Mouse (Mus musculus) forebrain, embryonic 15.5 days (tissue): Measurements from ENCODE around the gene Pafah1b2. TPM values are rescaled to one million over a fixed set of nuclear protein-coding genes. Genes with fewer than 3 reads are reported as not detected.
A peak's percentile ranks its signal among the peaks of the same experiment; 100 is the strongest.

Experiments
- ATAC-seq: fragments of 200-750 bp; cut with Nextera tagmentation; replicated peaks from 2 replicates; pipeline ENCODE4 v1.8.0; 2017; ENCODE audit warnings: mild to moderate bottlenecking, moderate TSS enrichment, moderate library complexity
- H3K27ac ChIP-seq: fragments of 300-500 bp; sonication (generic); replicated peaks from 2 replicates; pipeline ENCODE4 v1.5.1; 2015; ENCODE audit warnings: mild to moderate bottlenecking, inconsistent platforms
- H3K27me3 ChIP-seq: fragments of 300-500 bp; sonication (generic); 2 replicates; pipeline ENCODE4 v1.6.1; 2015; ENCODE audit warnings: inconsistent platforms
- H3K36me3 ChIP-seq: fragments of 300-500 bp; sonication (generic); 2 replicates; pipeline ENCODE4 v1.6.1; 2015; ENCODE audit warnings: mild to moderate bottlenecking, inconsistent platforms
- H3K4me1 ChIP-seq: fragments of 300-500 bp; sonication (generic); 2 replicates; pipeline ENCODE4 v1.6.1; 2015; ENCODE audit warnings: inconsistent platforms
- H3K4me2 ChIP-seq: fragments of 300-500 bp; sonication (generic); replicated peaks from 2 replicates; pipeline ENCODE4 v1.6.1; 2015; ENCODE audit warnings: mild to moderate bottlenecking, inconsistent platforms
- H3K4me3 ChIP-seq: fragments of 300-500 bp; sonication (generic); 2 replicates; pipeline ENCODE4 v1.5.1; 2015; ENCODE audit warnings: mild to moderate bottlenecking, inconsistent platforms
- H3K9ac ChIP-seq: fragments of 300-500 bp; sonication (generic); replicated peaks from 2 replicates; pipeline ENCODE4 v1.6.1; 2015; ENCODE audit warnings: mild to moderate bottlenecking, inconsistent platforms
- H3K9me3 ChIP-seq: fragments of 300-500 bp; sonication (generic); 2 replicates; pipeline ENCODE4 v1.6.1; 2016; ENCODE audit warnings: inconsistent platforms
- WGBS: fragments of 180-500 bp; shearing (Covaris S2); methylation state at CpG from one replicate; pipeline ENCODE4 v1.1.7; 2015; ENCODE audit warnings: mixed read lengths; 5-methylcytosine and 5-hydroxymethylcytosine counted together
- polyA plus RNA-seq: library from polyadenylated mRNA; unstranded; fragments of >200 nt; fragmentation: Nextera tagmentation; extraction: Ambion mirVana; gene quantifications from 2 replicates; pipeline ENCODE4 v1.2.1, GENCODE M21; 2015

Gene Pafah1b2
- 284 and 289 TPM in 2 replicates for polyA plus RNA-seq

- peaks cover 44% of the 10 kb centered on the region for H3K4me1 ChIP-seq
- no peaks in the 10 kb centered on the region for H3K27me3 ChIP-seq
- peak within 1 kb of the TSS; percentile 76 for H3K4me3 ChIP-seq
- peak; percentile 84 for ATAC-seq
- H3K9me3 ChIP-seq = no peaks in the 10 kb centered on the region
- peak within 1 kb of the TSS; percentile 80 for H3K27ac ChIP-seq
- H3K36me3 ChIP-seq = no peaks in the 10 kb centered on the region
- WGBS = 4% methylated on average over 41 of the region's 78 CpGs
- peak within 1 kb of the TSS; percentile 73 for H3K4me2 ChIP-seq
- peak within 1 kb of the TSS; percentile 82 for H3K9ac ChIP-seq
These were observed at the start of gene Pafah1b2, which contains the start of gene Sik3 for GRCm38 (mm10) chr9:46012091-46013008. TSS of gene Pafah1b2 (minus strand) at chr9:46012690. TSS of gene Sik3 (plus strand) at chr9:46012820.

GRCm38 (mm10) chr9:46061696-46062425 lies 49.4 kb upstream of the Pafah1b2 start:
- Histone ChIP-seq H3K4me1 (no peaks in the 10 kb centered on the region), H3K4me2 (no peak overlapping the region), H3K4me3 (no peak overlapping the region), H3K36me3 (no peaks in the 10 kb centered on the region), H3K27ac (no peak overlapping the region), H3K9ac (no peak overlapping the region), H3K9me3 (no peaks in the 10 kb centered on the region), H3K27me3 (no peaks in the 10 kb centered on the region)
- WGBS = 77% methylated on average over 9 of the region's 9 CpGs
- no peak for ATAC-seq

- Histone ChIP-seq H3K36me3 (no peaks in the 10 kb centered on the region), H3K27ac (no peak overlapping the region), H3K4me1 (no peaks in the 10 kb centered on the region), H3K4me2 (no peak overlapping the region), H3K9me3 (no peaks in the 10 kb centered on the region), H3K27me3 (no peaks in the 10 kb centered on the region), H3K4me3 (no peak overlapping the region), H3K9ac (no peak overlapping the region)
- WGBS = 90% methylated on average over 2 of the region's 2 CpGs
- no peak for ATAC-seq
These were observed 47.8 kb upstream of the Pafah1b2 start for GRCm38 (mm10) chr9:46060249-46060648.

- Histone ChIP-seq H3K27me3 (no peaks in the 10 kb centered on the region), H3K9ac (no peak overlapping the region), H3K4me2 (no peak overlapping the region), H3K9me3 (no peaks in the 10 kb centered on the region), H3K4me1 (no peaks in the 10 kb centered on the region), H3K4me3 (no peak overlapping the region), H3K27ac (no peak overlapping the region), H3K36me3 (no peaks in the 10 kb centered on the region)
- WGBS = 82% methylated on average over 3 of the region's 3 CpGs
- ATAC-seq = no peak
These were observed 45.6 kb upstream of the Pafah1b2 start for GRCm38 (mm10) chr9:46058065-46058464.

- ATAC-seq = no peak
- no peak overlapping the region for H3K27ac ChIP-seq
- no peaks in the 10 kb centered on the region for H3K9me3 ChIP-seq
- 69% methylated on average over 9 of the region's 9 CpGs for WGBS
- no peaks in the 10 kb centered on the region for H3K4me1 ChIP-seq
- no peak overlapping the region for H3K4me3 ChIP-seq
- no peak overlapping the region for H3K4me2 ChIP-seq
- H3K36me3 ChIP-seq = no peaks in the 10 kb centered on the region
- no peak overlapping the region for H3K9ac ChIP-seq
- no peaks in the 10 kb centered on the region for H3K27me3 ChIP-seq
These were observed 40.6 kb upstream of the Pafah1b2 start for GRCm38 (mm10) chr9:46053014-46053666.

GRCm38 (mm10) chr9:46050203-46050602 lies 37.7 kb upstream of the Pafah1b2 start:
- no peak overlapping the region for H3K4me2 ChIP-seq
- no peak for ATAC-seq
- no peaks in the 10 kb centered on the region for H3K4me1 ChIP-seq
- H3K27ac ChIP-seq = no peak overlapping the region
- no peak overlapping the region for H3K9ac ChIP-seq
- no peak overlapping the region for H3K4me3 ChIP-seq
- no peaks in the 10 kb centered on the region for H3K27me3 ChIP-seq
- no peaks in the 10 kb centered on the region for H3K9me3 ChIP-seq
- no peaks in the 10 kb centered on the region for H3K36me3 ChIP-seq
- 71% methylated on average over 8 of the region's 8 CpGs for WGBS

- WGBS = 83% methylated on average over 7 of the region's 7 CpGs
These were observed 37.0 kb upstream of the Pafah1b2 start for GRCm38 (mm10) chr9:46049525-46049924.

GRCm38 (mm10) chr9:46046724-46047517 lies 34.4 kb upstream of the Pafah1b2 start:
- no peak for ATAC-seq

More at GRCm38 (mm10) chr9:46049525-46049924, 37.0 kb upstream of the Pafah1b2 start:
- Histone ChIP-seq H3K9me3 (no peaks in the 10 kb centered on the region), H3K4me2 (no peak overlapping the region), H3K36me3 (no peaks in the 10 kb centered on the region), H3K27me3 (no peaks in the 10 kb centered on the region), H3K4me1 (no peaks in the 10 kb centered on the region), H3K4me3 (no peak overlapping the region), H3K27ac (no peak overlapping the region), H3K9ac (no peak overlapping the region)
- no peak for ATAC-seq

GRCm38 (mm10) chr9:46043626-46044025 lies 31.1 kb upstream of the Pafah1b2 start:
- ATAC-seq = no peak
- no peaks in the 10 kb centered on the region for H3K36me3 ChIP-seq
- H3K9ac ChIP-seq = no peak overlapping the region
- H3K4me2 ChIP-seq = no peak overlapping the region
- no peaks in the 10 kb centered on the region for H3K27me3 ChIP-seq
- 80% methylated on average over 8 of the region's 8 CpGs for WGBS
- no peak overlapping the region for H3K27ac ChIP-seq
- H3K9me3 ChIP-seq = no peaks in the 10 kb centered on the region
- H3K4me1 ChIP-seq = no peaks in the 10 kb centered on the region
- H3K4me3 ChIP-seq = no peak overlapping the region

More at GRCm38 (mm10) chr9:46046724-46047517, 34.4 kb upstream of the Pafah1b2 start:
- H3K9ac ChIP-seq = no peak overlapping the region
- H3K4me3 ChIP-seq = no peak overlapping the region
- H3K27ac ChIP-seq = no peak overlapping the region
- no peaks in the 10 kb centered on the region for H3K4me1 ChIP-seq
- H3K36me3 ChIP-seq = no peaks in the 10 kb centered on the region
- WGBS = 35% methylated on average over 11 of the region's 11 CpGs
- no peak overlapping the region for H3K4me2 ChIP-seq
- H3K9me3 ChIP-seq = no peaks in the 10 kb centered on the region
- H3K27me3 ChIP-seq = no peaks in the 10 kb centered on the region

GRCm38 (mm10) chr9:46042387-46042786 lies 29.9 kb upstream of the Pafah1b2 start:
- H3K9ac ChIP-seq = no peak overlapping the region
- 72% methylated on average over 3 of the region's 3 CpGs for WGBS
- no peaks in the 10 kb centered on the region for H3K4me1 ChIP-seq
- H3K27me3 ChIP-seq = no peaks in the 10 kb centered on the region
- no peak for ATAC-seq
- H3K4me2 ChIP-seq = no peak overlapping the region
- no peak overlapping the region for H3K27ac ChIP-seq
- H3K36me3 ChIP-seq = no peaks in the 10 kb centered on the region
- no peaks in the 10 kb centered on the region for H3K9me3 ChIP-seq
- no peak overlapping the region for H3K4me3 ChIP-seq

GRCm38 (mm10) chr9:46041186-46041585 lies 28.7 kb upstream of the Pafah1b2 start:
- H3K9ac ChIP-seq = no peak overlapping the region
- no peak overlapping the region for H3K4me3 ChIP-seq
- no peak overlapping the region for H3K27ac ChIP-seq
- 90% methylated on average over 2 of the region's 2 CpGs for WGBS
- H3K9me3 ChIP-seq = no peaks in the 10 kb centered on the region
- H3K36me3 ChIP-seq = no peaks in the 10 kb centered on the region
- H3K4me2 ChIP-seq = no peak overlapping the region
- H3K27me3 ChIP-seq = no peaks in the 10 kb centered on the region
- H3K4me1 ChIP-seq = no peaks in the 10 kb centered on the region
- ATAC-seq = no peak
